ENCODE assay signal across 10 mouse cellular contexts in the genomic region with DNA sequence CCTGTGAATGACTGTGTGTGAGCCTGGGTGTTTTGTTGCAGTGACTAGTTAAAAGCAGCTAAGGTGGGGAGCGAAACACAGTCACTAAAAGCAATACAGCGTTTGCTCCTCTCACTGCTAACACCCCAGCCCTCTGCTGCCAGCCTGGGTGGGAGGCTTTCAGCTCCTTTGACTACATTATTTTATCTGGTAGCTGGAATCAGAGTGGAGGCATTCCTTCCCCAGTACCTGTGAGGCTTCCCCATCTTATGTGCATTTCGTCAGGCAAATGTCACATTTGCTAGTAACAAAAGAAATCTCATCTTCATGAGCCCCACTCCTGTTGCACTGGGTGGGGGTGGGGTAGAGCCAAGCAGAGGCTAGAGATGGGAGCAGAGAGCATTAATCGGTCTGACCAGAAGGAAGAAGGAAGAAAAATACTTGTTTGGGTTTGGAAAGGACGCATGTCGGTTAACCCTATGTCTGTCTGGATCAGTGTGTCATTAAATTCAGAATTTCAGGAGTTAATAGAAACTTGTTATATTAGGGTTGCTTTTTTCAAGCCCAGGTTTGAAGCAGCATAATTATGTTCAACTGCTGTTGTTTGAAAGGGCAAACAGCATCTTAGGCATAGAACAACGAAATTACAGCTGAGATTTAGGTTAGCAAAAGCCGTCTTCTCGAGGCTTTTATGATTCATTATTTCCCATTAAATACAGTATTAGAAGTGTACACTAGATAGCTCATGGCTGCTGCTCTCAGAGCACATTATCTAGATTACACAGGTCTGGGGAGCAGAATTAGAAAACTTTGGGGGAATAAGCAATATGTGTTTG.
DNase-seq lines count a peak whose midpoint lies in the region; ATAC-seq and TF ChIP-seq lines count a peak whose summit lies in the region.
"Had no signal": no experiment of that assay in that cellular context is flagged by ENCODE, and none has a peak within 500 bp of the region (broad histone marks: within the 10 kb centered on the region; RNA-seq: fewer than 3 reads in every experiment).

No protein-coding gene starts in this region.

- H3K4me3 ChIP-seq in liver, embryonic 11.5 days (ENCODE audit: low read depth, low read length) = no peak overlapping the region
- no peak overlapping the region for H3K4me3 ChIP-seq in liver, postnatal 0 days (ENCODE audit: low read depth, low read length)
- H3K4me3 ChIP-seq in hindbrain, embryonic 10.5 days = no peak overlapping the region
- no peak overlapping the region for H3K4me3 ChIP-seq in stomach, embryonic 16.5 days (replicated peaks; ENCODE audit: low read length)
- H3K4me3 ChIP-seq: heart, embryonic 15.5 days had no signal

- DNase-seq in liver, embryonic 11.5 days (ENCODE audit: low spot score) = no peak
- DNase-seq in liver, postnatal 0 days = no peak
- no peak for DNase-seq in hindbrain, embryonic 10.5 days (ENCODE audit: low spot score)
- no peak for DNase-seq in adrenal gland, adult 18-20 months (ENCODE audit: low spot score in 2 of 2)
- no peak for DNase-seq in gastrocnemius, adult 18-20 months (ENCODE audit: low spot score)
- DNase-seq: lung, postnatal 10 days; thymus, postnatal 4 days had no signal

- H3K27ac ChIP-seq in liver, embryonic 11.5 days (ENCODE audit: low read depth, low read length) = peak overlapping the region; percentile 54; the same call in 1 of the 2 replicates
- no peak overlapping the region for H3K27ac ChIP-seq in liver, postnatal 0 days (ENCODE audit: low read depth)
- peak overlapping the region; percentile 68 for H3K27ac ChIP-seq in hindbrain, embryonic 10.5 days
- H3K27ac ChIP-seq in stomach, embryonic 16.5 days (ENCODE audit: low read length) = peak overlapping the region; percentile 96
- H3K27ac ChIP-seq: heart, embryonic 15.5 days had no signal

- peak overlapping the region; percentile 28; the same call in 1 of the 2 replicates for H3K4me2 ChIP-seq in liver, embryonic 11.5 days
- no peak overlapping the region for H3K4me2 ChIP-seq in liver, postnatal 0 days (ENCODE audit: low read depth, low read length)
- H3K4me2 ChIP-seq in stomach, embryonic 16.5 days (ENCODE audit: low read depth, low read length) = peak overlapping the region; percentile 59
- H3K4me2 ChIP-seq: heart, embryonic 15.5 days had no signal

- peak; percentile 29; the same call in 1 of the 2 replicates for ATAC-seq in liver, embryonic 11.5 days (replicated peaks; ENCODE audit: low FRiP score)
- ATAC-seq in liver, postnatal 0 days = no peak
- ATAC-seq in megakaryocyte-erythroid progenitor cell, adult 5-6 weeks (replicated peaks; ENCODE audit: low FRiP score, low TSS enrichment, poor library complexity, severe bottlenecking) = peak; percentile 58
- ATAC-seq in stomach, embryonic 16.5 days (ENCODE audit: insufficient read depth, low FRiP score) = no peak

- no peak overlapping the region for H3K9ac ChIP-seq in liver, embryonic 11.5 days (ENCODE audit: low read depth, low read length)
- H3K9ac ChIP-seq in liver, postnatal 0 days (replicated peaks) = no peak overlapping the region
- peak overlapping the region; percentile 60 for H3K9ac ChIP-seq in stomach, embryonic 16.5 days (ENCODE audit: low read length)
- H3K9ac ChIP-seq: heart, embryonic 15.5 days had no signal

- H3K4me1 ChIP-seq in liver, embryonic 11.5 days (replicated peaks; ENCODE audit: control insufficient read depth, insufficient read depth, low read length) = peaks cover 42% of the 10 kb centered on the region
- 0 out of 2 replicates have a peak, but pooled peaks cover 4% of the 10 kb centered on the region for H3K4me1 ChIP-seq in liver, postnatal 0 days (ENCODE audit: insufficient read depth)
- H3K4me1 ChIP-seq in hindbrain, embryonic 10.5 days (replicated peaks) = peaks cover 79% of the 10 kb centered on the region
- H3K4me1 ChIP-seq in stomach, embryonic 16.5 days (ENCODE audit: control insufficient read depth, insufficient read depth, low read length) = peaks cover 45% of the 10 kb centered on the region

- H3K27me3 ChIP-seq in liver, embryonic 11.5 days (replicated peaks; ENCODE audit: control insufficient read depth, insufficient read depth, low read length) = no peaks in the 10 kb centered on the region
- no peaks in the 10 kb centered on the region for H3K27me3 ChIP-seq in liver, postnatal 0 days (ENCODE audit: insufficient read depth, low read length)
- peaks cover 3% of the 10 kb centered on the region; the same call in 1 of the 2 replicates for H3K27me3 ChIP-seq in hindbrain, embryonic 10.5 days (ENCODE audit: insufficient read depth, poor library complexity, severe bottlenecking)
- no peaks in the 10 kb centered on the region for H3K27me3 ChIP-seq in stomach, embryonic 16.5 days (ENCODE audit: control insufficient read depth, insufficient read depth, low read length)
- H3K27me3 ChIP-seq: heart, embryonic 15.5 days had no signal

- H3K36me3 ChIP-seq in liver, embryonic 11.5 days (ENCODE audit: control insufficient read depth, insufficient read depth, low read length) = no peaks in the 10 kb centered on the region
- H3K36me3 ChIP-seq in liver, postnatal 0 days (replicated peaks; ENCODE audit: insufficient read depth, low read length) = no peaks in the 10 kb centered on the region
- no peaks in the 10 kb centered on the region for H3K36me3 ChIP-seq in hindbrain, embryonic 10.5 days
- H3K36me3 ChIP-seq in stomach, embryonic 16.5 days (ENCODE audit: control insufficient read depth, insufficient read depth, low read length) = no peaks in the 10 kb centered on the region
- H3K36me3 ChIP-seq: heart, embryonic 15.5 days had no signal

- TF ChIP-seq CTCF in liver, postnatal 0 days (IDR thresholded peaks at IDR 0.05; ENCODE audit: low read depth) = no peak

- no peak for TF ChIP-seq EP300 in liver, postnatal 0 days (IDR thresholded peaks at IDR 0.05; ENCODE audit: low read depth)

- H3K9me3 ChIP-seq in liver, embryonic 11.5 days (ENCODE audit: control insufficient read depth, low read length) = no peaks in the 10 kb centered on the region
- no peaks in the 10 kb centered on the region for H3K9me3 ChIP-seq in liver, postnatal 0 days (ENCODE audit: low read length)
- no peaks in the 10 kb centered on the region for H3K9me3 ChIP-seq in hindbrain, embryonic 10.5 days
- H3K9me3 ChIP-seq in stomach, embryonic 16.5 days (replicated peaks; ENCODE audit: control insufficient read depth, low read length) = no peaks in the 10 kb centered on the region
- H3K9me3 ChIP-seq: heart, embryonic 15.5 days had no signal

- WGBS in liver, embryonic 11.5 days = 42% methylated on average over 9 of the region's 9 CpGs
- 59% methylated on average over 9 of the region's 9 CpGs for WGBS in liver, postnatal 0 days (ENCODE audit: insufficient replicate concordance)
- WGBS in hindbrain, embryonic 10.5 days = 37% methylated on average over 9 of the region's 9 CpGs
- 22% methylated on average over 9 of the region's 9 CpGs for WGBS in stomach, embryonic 16.5 days

Comparison
In these comparisons a context has a peak if more than half of its experiments do, and no peak if none do; other contexts are left out.
1. ATAC-seq: peak in liver, embryonic 11.5 days (single experiment) and megakaryocyte-erythroid progenitor cell, adult 5-6 weeks (single experiment); none in liver, postnatal 0 days (single experiment) and stomach, embryonic 16.5 days (single experiment).